Mouse (Mus musculus) Muller cell, postnatal 12 days (primary cell): Measurements from ENCODE around the gene Efcab12.
A peak's percentile ranks its signal among the peaks of the same experiment; 100 is the strongest.
"Not testable (repeated sequence)": the region's sequence is repeated elsewhere in the genome, so short reads cannot be mapped to it uniquely, and the experiment has no call there.

Experiments used
- DNase-seq: peaks from one replicate; pipeline ENCODE4 v3.0.0-alpha.2; 2015; ENCODE audit errors: inconsistent ontology term

Efcab12 gene

DNA sequence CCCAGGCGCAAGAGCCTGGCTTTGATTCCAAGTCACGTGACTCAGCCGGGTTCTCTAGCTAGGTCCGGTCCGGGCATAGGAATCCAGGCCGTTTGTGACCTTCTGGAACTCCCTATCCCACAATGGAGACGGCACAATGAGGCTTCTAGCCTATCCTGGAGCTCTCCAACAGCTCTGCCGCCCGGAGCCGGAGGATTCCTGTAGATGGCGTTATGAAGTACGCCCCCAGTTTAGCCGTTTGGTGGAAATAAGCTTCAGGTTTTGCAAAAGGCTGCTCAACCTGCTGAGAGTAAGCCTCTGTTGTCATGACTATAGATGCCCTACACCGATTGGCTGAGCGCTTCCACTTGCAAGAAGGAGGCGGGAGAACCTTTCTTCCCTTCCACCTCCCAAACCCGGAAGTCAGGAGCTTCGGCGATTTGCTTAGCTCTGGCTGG is at the start of gene Efcab12:
Gene Efcab12, minus strand, starts transcription at position 252 of the 437 bp plus-strand sequence.
- DNase-seq: peak; percentile 81

DNA sequence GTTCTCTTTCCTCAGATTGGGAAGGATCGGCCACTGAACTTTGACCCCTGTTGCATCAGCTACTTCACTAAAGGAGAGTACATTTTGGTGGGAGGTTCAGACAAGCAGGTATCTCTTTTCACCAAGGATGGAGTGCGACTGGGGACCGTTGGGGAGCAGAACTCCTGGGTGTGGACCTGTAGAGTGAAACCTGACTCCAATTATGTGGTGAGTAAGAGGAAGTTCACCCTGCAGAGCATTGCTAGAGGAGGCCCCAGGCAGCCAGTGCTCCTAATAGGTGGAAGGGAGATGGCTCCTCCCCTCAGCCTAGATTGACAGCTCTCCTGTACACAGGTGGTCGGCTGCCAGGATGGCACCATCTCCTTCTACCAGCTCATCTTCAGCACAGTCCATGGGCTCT is 48.7 kb upstream of the Efcab12 start:
- no peak for DNase-seq

GRCm38 (mm10) chr6:115884018-115884417 is 45.8 kb upstream of the Efcab12 start:
- DNase-seq: no peak

DNA sequence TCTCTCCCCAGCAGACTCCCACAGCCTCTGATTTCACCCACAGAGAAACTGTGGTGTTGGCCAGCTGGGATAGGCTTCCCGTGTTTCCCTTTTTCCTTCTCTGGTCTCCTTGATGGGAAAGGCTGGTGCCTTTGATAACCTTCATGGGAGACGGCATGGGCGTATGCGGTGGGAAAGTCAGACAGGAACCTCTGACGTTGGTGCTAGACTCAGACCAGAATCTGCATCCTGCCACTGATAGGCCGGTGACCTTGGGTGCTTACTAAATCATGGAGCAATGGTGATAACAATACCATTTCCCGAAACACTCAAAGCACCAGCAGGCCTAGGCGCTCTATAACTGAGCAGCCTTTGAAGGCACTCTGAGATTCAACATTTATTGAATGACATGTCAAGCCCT is 42.5 kb upstream of the Efcab12 start:
- no peak for DNase-seq

DNA sequence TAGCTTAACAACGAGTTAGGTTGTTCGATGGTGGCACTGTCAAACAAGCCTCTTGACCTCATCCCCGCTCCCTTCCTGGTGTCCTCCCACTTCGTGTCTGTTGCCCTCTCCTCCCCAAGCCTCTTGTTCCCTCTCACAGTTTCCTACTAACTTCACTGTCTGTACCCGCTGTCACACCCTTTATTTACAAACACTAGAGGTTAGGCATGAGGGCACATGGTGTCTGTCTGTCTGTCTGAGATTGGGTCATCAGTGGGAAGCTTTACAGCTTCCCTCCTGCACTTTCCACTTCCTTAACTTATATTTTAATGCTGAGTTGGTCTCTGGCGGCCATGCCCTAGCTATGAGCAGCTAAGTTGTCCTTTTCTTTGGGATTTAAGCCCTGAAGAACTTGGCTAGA is 41.5 kb upstream of the Efcab12 start:
- no peak for DNase-seq

DNA sequence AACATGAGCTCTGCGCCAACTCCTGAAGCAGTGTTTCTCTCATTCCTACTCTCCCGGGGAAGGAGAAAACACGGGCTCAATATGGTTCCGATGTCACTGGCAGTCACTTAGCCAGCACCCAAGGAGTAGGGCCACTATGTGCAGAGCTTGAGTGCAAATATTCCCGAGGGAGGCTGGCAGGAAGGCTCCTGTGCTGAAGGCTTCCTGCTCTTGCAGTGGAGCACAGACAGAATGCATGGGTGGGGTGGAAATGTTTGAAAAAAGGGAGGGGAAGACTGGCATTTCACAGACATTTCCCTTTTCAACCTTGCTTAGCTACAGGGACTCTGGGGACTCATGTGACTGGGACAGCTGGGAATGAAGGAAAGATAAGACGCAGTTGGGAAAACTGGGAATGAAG is 40.5 kb upstream of the Efcab12 start:
- no peak for DNase-seq

DNA sequence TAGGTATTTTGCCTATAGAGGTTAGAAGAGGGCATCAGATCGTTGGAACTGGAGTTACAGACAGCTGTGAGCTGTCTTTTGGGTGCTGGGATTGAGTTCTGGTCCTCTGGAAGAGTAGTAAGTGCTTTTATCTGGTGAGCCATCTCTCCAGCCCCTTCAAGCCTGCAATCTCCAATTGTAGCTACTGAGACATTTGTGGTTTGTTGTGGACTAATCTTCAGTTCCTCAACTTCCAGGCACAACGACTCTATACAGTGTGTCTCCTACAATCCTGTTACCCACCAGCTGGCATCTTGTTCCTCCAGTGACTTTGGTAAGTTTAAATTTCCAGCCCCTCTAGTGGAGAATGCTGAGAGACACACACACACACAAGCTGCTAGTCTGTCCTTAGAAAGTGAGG is 39.0 kb upstream of the Efcab12 start:
- DNase-seq: no peak

DNA sequence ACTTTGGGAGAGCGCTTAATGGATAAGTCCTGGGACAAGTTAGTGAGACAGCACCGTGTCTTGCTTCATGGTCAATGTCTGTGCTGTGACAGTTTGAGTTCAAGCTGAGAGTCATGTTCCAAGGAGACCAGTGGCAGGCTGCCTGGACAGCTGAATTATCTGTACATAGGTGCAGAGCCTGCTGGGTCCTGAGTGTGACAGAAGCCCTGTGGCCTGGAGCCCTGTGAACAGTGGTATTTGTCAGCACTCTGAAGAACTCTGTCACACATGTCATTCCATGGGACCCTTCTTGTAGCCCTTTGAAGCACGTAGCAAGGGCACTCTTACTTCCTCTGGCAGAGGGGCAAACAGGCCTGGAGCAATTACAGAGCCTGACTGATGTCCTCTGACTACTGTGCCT is 33.1 kb upstream of the Efcab12 start:
- not testable (repeated sequence) for DNase-seq

GRCm38 (mm10) chr6:115867157-115867556 is 28.9 kb upstream of the Efcab12 start:
- DNase-seq: not testable (repeated sequence)

GRCm38 (mm10) chr6:115865246-115865645 is 27.0 kb upstream of the Efcab12 start:
- no peak for DNase-seq

GRCm38 (mm10) chr6:115863340-115863841 is 25.2 kb upstream of the Efcab12 start:
- DNase-seq: no peak

GRCm38 (mm10) chr6:115860027-115860556 is 21.9 kb upstream of the Efcab12 start:
- DNase-seq: no peak

DNA sequence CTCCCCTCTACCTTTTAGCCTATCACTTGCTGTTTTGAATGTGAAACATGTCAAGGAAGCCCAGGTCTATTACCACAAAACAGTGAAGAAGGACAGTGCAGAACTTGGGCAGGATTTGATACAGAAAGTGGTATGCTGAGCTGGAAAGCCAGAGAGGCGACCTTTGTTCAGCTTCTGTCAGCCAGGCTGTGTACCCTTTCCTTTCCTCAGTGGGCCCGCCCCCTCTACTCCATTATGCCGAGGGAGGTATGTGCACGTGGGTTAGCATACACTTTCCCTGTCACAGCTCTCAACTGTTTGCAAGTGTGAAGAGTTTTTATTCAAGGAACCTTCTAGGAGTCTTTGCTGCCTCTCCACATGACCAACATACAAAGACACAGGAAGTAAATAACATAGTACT is 21.0 kb upstream of the Efcab12 start:
- DNase-seq: no peak

- no peak for DNase-seq
These were observed 18.1 kb upstream of the Efcab12 start for GRCm38 (mm10) chr6:115856361-115856745.

- no peak for DNase-seq
These were observed 17.6 kb upstream of the Efcab12 start for GRCm38 (mm10) chr6:115855733-115856360.

DNA sequence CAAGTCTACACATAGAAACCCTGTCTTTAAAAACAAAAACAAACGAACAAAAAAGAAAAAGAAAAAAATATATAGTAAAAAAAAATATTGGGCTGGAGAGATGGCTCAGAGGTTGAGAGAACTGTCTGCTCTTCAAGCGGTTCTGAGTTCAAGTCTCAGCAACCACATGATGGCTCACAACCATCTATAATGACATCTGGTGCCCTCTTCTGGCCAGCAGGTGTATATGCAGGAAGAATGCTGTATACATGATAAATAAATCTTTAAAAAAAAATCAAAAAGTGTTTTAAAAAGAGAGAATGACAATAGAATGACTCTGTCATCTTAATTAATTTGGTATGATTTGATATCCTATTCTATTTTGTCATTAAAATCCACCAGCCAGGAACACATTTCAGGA is 16.2 kb upstream of the Efcab12 start:
- no peak for DNase-seq

DNA sequence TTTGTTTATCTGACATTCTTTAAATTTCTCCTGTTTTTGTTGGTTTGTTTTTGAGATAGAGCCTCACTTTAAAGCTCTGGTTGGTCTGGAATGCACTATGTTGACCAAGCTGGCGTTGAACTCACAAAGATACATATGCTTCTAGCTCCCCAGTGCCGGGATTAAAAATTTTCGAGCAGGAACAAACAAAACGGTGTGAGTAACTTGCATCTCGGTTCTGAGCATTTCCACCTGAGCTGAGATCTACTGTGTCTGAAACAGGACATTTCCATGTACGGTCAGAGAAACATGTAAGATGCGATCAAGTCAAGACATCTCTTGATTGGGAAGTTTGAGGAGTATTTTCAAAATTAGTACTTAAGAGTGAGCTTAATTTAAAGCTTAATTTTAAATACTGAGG is 15.8 kb upstream of the Efcab12 start:
- DNase-seq: no peak

DNA sequence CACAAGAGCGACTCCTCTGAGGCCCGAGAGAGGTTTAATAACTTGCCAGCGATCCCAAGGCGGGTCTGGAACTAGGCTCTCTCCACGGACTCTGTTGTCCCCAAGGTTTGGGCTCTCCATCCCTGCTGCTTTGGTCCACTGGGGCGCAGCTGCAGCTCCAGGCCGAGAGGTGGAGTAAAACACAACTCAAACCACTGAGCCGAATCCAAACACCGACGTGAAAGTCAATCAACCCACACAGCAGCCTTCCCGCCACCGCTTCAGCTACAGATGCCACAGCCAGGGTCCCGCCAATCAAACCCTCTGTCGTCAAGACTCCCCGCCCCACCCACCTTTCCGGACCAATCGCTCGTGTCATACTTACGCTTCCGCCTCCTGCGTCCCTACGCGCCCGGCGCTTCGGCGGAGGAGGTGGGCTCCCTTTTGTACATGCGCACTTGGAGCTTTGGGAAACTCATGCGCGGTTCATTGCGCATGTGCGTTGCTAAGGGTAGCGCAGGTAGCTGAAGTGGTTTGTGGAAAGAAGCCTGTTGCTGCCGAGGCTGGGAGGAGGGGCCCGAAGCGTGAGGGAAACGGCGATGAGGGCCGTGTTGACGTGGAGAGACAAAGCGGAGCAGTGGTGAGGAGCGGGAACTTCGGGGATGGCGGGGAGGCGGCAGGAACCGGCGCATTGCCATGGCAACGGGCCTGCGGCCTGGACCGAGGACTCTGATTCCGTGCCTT is 15.0 kb upstream of the Efcab12 start, which contains the start of the genes Mbd4 and Ift122:
Gene Mbd4, minus strand, starts transcription at position 281 of the 723 bp plus-strand sequence.
Gene Ift122, plus strand, starts transcription at position 380 of the 723 bp plus-strand sequence.
- DNase-seq: peak; percentile 100

DNA sequence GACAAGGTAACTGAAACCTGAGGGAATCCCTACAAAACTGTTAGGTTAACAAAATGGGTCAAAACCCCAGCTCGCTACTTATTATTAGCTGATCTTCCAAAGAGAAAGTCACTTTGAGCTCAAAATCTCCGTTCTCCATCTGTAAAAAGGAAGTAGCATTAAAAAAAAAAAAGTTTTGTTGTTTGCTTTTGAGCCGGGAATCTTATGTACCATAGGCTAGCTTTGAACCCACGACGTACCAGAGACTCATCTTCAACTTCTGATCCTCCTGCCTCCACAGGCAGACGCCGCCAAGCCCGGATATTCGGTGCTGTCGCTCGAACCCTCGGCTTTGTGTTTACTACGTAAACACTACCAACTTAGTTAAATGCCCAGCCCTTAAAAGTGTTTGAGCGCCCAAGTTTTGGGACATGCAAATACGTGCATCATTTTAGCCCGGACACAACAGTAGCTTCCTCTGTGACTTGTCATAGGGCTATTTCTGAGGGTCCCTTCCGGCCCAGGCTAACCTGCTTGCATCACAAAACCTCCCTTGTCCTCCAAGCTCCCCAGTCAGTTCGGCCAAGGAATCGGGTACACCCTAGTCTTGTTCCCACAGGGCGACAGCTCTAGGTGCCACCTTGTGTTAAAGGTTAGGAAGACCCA is 14.4 kb upstream of the Efcab12 start:
- no peak for DNase-seq

- no peak for DNase-seq
These were observed 10.5 kb upstream of the Efcab12 start for GRCm38 (mm10) chr6:115848598-115849304.

GRCm38 (mm10) chr6:115846640-115847411 is 8.6 kb upstream of the Efcab12 start:
- peak; percentile 51 for DNase-seq
